In the genomic region with DNA sequence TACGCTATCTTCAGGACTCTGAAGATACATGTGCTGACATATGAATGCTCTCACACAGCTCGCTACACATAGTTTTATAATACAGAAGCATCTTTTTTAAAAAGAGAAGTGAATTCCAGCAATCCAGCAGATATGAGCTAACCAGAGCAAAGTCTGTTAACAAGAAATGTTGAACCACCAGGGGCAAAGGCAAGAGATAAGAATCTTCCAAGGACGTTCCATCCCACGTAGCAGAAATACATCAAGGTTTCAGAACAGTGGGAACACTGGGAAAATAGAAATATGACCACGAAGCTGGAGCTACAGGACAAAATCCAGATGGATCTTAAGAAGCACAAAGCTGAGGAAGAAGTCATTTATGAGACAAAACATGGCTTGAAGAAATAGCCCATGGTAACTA, we compare ENCODE assay signal across 17 mouse cellular contexts. TPM values are rescaled to one million over a fixed set of nuclear protein-coding genes. Genes with fewer than 3 reads are reported as not detected.
"Had no signal": no experiment of that assay in that cellular context is flagged by ENCODE, and none has a peak within 500 bp of the region (broad histone marks: within the 10 kb centered on the region; RNA-seq: fewer than 3 reads in every experiment).

No protein-coding gene starts in this region.

- H3K9me3 ChIP-seq: neural tube, embryonic 13.5 days; neural tube, embryonic 15.5 days; stomach, embryonic 15.5 days had no signal

- H3K27ac ChIP-seq: neural tube, embryonic 13.5 days; neural tube, embryonic 15.5 days; stomach, embryonic 15.5 days; stomach, postnatal 0 days had no signal

- H3K27me3 ChIP-seq: neural tube, embryonic 13.5 days; neural tube, embryonic 15.5 days; stomach, embryonic 15.5 days had no signal

- DNase-seq: retina, postnatal 1 day; right cerebral cortex, adult 18-20 months; right cerebral cortex, postnatal 14 days; right cerebral cortex, postnatal 25 days; right cerebral cortex, postnatal 4 days; spleen, adult 18-20 months; thymus, adult 18-20 months; thymus, adult 2 months; thymus, postnatal 14 days; thymus, postnatal 25 days; thymus, postnatal 36 days; thymus, postnatal 4 days had no signal

- H3K36me3 ChIP-seq: neural tube, embryonic 13.5 days; neural tube, embryonic 15.5 days; stomach, embryonic 15.5 days had no signal

- H3K9ac ChIP-seq: neural tube, embryonic 13.5 days; neural tube, embryonic 15.5 days; stomach, embryonic 15.5 days had no signal

- H3K4me2 ChIP-seq: neural tube, embryonic 13.5 days; neural tube, embryonic 15.5 days; stomach, embryonic 15.5 days had no signal

- H3K4me3 ChIP-seq: neural tube, embryonic 13.5 days; neural tube, embryonic 15.5 days; stomach, embryonic 15.5 days had no signal

- H3K4me1 ChIP-seq: neural tube, embryonic 13.5 days; neural tube, embryonic 15.5 days; stomach, embryonic 15.5 days had no signal

RNA-seq across cellular contexts. Expression of a gene that starts 10.2 kb away (rescaled TPM):
- polyA plus RNA-seq: neural tube, embryonic 14.5 days had no signal
